Mouse (Mus musculus) megakaryocyte, embryonic 14.5 days (primary cell): Measurements from ENCODE around the gene Itgav.

Experiments
- FLI1 ChIP-seq: IDR thresholded peaks from 2 replicates; pipeline ENCODE4 v1.6.1; 2012; ENCODE audit warnings: low read length, inconsistent platforms, mixed read lengths
- GATA1 ChIP-seq: IDR thresholded peaks from 3 replicates; pipeline ENCODE4 v1.6.1; 2012; ENCODE audit warnings: mixed read lengths, low read length, inconsistent platforms, borderline replicate concordance

GRCm38 (mm10) chr2:83739461-83740124, 15.4 kb downstream of the Itgav start:
- TF ChIP-seq GATA1 (no peak), FLI1 (no peak)
